Mouse (Mus musculus) spleen, adult 2 months (tissue): ENCODE data around the gene Trp53i13.

ENCODE experiments used
- CTCF ChIP-seq: fragments of 200-500 bp; IDR thresholded peaks from 2 replicates; pipeline ENCODE4 v1.5.1; 2011; ENCODE audit warnings: mild to moderate bottlenecking, inconsistent platforms; ENCODE audit not compliant: insufficient read depth, insufficient read length, insufficient replicate concordance; ENCODE audit errors: extremely low read depth
- POLR2A ChIP-seq: fragments of 200-500 bp; IDR thresholded peaks from 2 replicates; pipeline ENCODE4 v1.6.1; 2011; ENCODE audit warnings: low read depth, low read length, inconsistent platforms

- TF ChIP-seq POLR2A = no peak
- no peak for TF ChIP-seq CTCF
Observed at GRCm38 (mm10) chr11:77530862-77531261, 15.1 kb upstream of the Trp53i13 start.
